Mouse (Mus musculus) olfactory bulb, adult 2 months (tissue): Measurements from ENCODE around the gene Trim75.
A peak's percentile ranks its signal among the peaks of the same experiment; 100 is the strongest.

Source experiments
- CTCF ChIP-seq: fragments of 200-500 bp; IDR thresholded peaks from 2 replicates; pipeline ENCODE4 v1.5.1; 2012; ENCODE audit warnings: low read depth, mild to moderate bottlenecking, low read length, moderate library complexity; ENCODE audit not compliant: insufficient read depth
- POLR2A ChIP-seq: fragments of 200-500 bp; IDR thresholded peaks from 2 replicates; pipeline ENCODE4 v1.6.1; 2012; ENCODE audit warnings: mild to moderate bottlenecking, low read depth, low read length, moderate library complexity; ENCODE audit not compliant: insufficient read depth

DNA sequence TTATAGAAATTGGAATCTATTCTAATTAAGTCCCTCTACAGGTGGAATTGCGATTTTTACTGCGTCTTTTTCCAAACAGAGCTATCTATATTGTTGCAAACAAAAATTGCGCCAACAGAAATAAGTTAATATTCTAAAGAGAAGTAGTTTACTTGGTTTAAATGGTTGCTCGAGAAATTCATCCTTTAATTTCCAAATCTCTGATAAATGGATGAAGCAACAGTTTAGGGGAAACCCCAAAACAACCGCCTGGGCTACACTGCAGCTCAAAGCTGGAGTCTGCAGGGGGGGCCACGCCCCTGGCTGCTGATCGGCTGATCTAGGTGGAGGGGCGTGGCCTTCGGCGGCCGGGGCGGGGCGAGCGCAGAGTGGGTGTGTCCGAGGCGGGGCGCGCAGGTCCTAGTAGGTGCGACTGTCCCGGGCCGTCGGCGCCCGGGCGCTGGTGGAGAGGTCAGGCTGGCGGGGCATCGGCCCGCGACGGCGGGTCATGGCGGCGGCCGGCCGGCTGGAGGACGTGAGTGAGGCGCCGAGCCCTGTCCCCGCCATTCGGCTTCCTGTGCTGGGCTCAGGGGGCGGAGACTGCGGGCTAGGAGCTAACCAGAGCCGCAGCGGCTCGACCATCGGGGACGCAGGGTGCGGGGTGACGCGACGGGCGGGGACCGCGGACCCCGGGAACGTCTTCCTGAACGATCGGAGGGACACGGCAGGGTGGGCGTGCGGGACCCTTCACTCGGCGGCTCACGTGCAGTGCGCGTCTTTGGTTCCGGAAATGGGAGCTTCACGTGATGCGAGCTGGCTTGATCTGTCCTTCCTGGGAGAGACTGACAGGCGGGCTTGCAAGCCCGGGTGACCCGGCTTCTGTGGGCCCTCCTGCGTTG, 40.6 kb downstream of the Trim75 start, which contains the start of gene Tmem192:
- 0 out of 2 replicates have a peak, but pooled peaks have one; percentile 23 for TF ChIP-seq POLR2A
- no peak for TF ChIP-seq CTCF
